Mouse (Mus musculus): Measurements from ENCODE around the gene Tigit. TPM values are rescaled to one million over a fixed set of nuclear protein-coding genes. Genes with fewer than 3 reads are reported as not detected.

Gene Tigit
- polyA plus RNA-seq, 1 experiment from 2014 or later: not detected

GRCm38 (mm10) chr16:43672697-43673096 is 8.8 kb upstream of the Tigit start:
- Histone ChIP-seq H3K4me3 (ENCODE audit: low read length) (no peak overlapping the region), H3K4me1 (ENCODE audit: insufficient read depth, low read length) (no peaks in the 10 kb centered on the region), H3K4me2 (replicated peaks; ENCODE audit: low read depth, low read length) (no peak overlapping the region), H3K9ac (replicated peaks; ENCODE audit: low read length) (no peak overlapping the region), H3K36me3 (ENCODE audit: insufficient read depth, low read length) (no peaks in the 10 kb centered on the region), H3K27ac (ENCODE audit: low read length) (no peak overlapping the region), H3K27me3 (ENCODE audit: insufficient read depth, low read length) (no peaks in the 10 kb centered on the region), H3K9me3 (ENCODE audit: low read length) (no peaks in the 10 kb centered on the region)
- no peak for ATAC-seq (ENCODE audit: low FRiP score, low TSS enrichment)

DNA sequence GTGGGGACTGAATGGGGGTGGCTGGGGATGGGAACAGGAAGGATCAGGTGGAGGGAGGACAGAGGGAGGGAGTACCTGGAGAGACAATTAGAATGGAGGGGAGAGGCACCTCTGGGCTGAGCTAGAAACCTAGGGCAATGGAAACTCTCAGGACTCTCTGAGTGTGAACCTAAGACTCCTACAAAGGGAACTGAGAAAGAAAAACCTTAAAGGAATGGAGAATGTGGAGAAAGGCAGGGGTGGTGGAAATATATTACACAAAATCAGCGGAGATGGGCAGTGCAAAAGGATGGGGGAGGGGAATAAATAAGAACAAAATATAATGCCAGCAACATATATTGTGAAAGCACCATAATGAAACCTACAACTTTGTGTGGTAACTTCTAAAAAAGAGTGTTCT is 8.0 kb upstream of the Tigit start:
- Histone ChIP-seq H3K4me2 (replicated peaks; ENCODE audit: low read depth, low read length) (no peak overlapping the region), H3K27me3 (ENCODE audit: insufficient read depth, low read length) (no peaks in the 10 kb centered on the region), H3K4me3 (ENCODE audit: low read length) (no peak overlapping the region), H3K27ac (ENCODE audit: low read length) (no peak overlapping the region), H3K9ac (replicated peaks; ENCODE audit: low read length) (no peak overlapping the region), H3K4me1 (ENCODE audit: insufficient read depth, low read length) (no peaks in the 10 kb centered on the region), H3K36me3 (ENCODE audit: insufficient read depth, low read length) (no peaks in the 10 kb centered on the region), H3K9me3 (ENCODE audit: low read length) (no peaks in the 10 kb centered on the region)
- WGBS: 100% methylated on average over 1 of the region's 1 CpGs
- no peak for ATAC-seq (ENCODE audit: low FRiP score, low TSS enrichment)

DNA sequence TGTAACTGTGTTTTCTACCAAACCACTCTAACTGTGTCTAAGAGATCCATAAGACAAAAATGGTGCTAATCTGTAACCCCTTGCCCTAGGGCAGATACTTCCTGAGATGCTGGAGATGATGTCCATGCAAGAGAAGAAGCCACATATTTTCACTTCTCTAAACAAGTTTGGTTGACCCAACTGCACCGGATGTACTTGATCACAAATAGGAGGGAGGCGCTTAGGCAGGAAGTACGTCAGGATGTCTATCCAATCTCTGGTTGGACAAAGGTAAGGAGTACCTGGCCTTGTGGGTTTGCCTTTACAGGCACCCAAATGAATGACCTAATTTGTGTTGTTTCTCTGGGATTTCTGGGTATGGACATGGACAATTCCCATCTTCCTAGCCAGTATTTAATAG is 4.3 kb upstream of the Tigit start:
- Histone ChIP-seq H3K4me1 (ENCODE audit: insufficient read depth, low read length) (no peaks in the 10 kb centered on the region), H3K27ac (ENCODE audit: low read length) (no peak overlapping the region), H3K4me3 (ENCODE audit: low read length) (no peak overlapping the region), H3K4me2 (replicated peaks; ENCODE audit: low read depth, low read length) (no peak overlapping the region), H3K27me3 (ENCODE audit: insufficient read depth, low read length) (no peaks in the 10 kb centered on the region), H3K9ac (replicated peaks; ENCODE audit: low read length) (no peak overlapping the region), H3K36me3 (ENCODE audit: insufficient read depth, low read length) (no peaks in the 10 kb centered on the region), H3K9me3 (ENCODE audit: low read length) (no peaks in the 10 kb centered on the region)
- no peak for ATAC-seq (ENCODE audit: low FRiP score, low TSS enrichment)
- 93% methylated on average over 3 of the region's 3 CpGs for WGBS

DNA sequence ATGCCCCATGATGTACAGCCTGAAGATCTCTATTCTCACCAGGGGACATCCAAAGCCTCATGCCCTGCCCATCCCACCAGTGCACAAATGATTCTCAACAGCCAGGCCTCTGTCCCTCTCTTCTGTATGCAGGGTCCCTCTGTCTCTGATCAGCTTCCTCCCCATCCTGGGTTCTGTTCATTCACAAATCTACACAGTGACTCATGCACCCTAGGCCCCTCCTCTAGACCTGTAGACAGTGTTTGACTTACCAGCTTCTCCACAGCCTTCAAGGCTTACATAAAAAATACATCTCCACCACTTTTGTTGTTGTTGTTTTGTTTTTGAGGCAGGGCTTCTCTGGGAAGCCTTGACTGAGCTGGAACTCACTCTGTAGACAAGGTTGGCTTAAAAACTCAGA is 915 bp upstream of the Tigit start:
- no peaks in the 10 kb centered on the region for H3K27me3 ChIP-seq (ENCODE audit: insufficient read depth, low read length)
- no peaks in the 10 kb centered on the region for H3K9me3 ChIP-seq (ENCODE audit: low read length)
- H3K9ac ChIP-seq (replicated peaks; ENCODE audit: low read length): no peak overlapping the region
- no peak overlapping the region for H3K4me3 ChIP-seq (ENCODE audit: low read length)
- H3K36me3 ChIP-seq (ENCODE audit: insufficient read depth, low read length): no peaks in the 10 kb centered on the region
- no peak overlapping the region for H3K4me2 ChIP-seq (replicated peaks; ENCODE audit: low read depth, low read length)
- ATAC-seq (ENCODE audit: low FRiP score, low TSS enrichment): no peak
- no peaks in the 10 kb centered on the region for H3K4me1 ChIP-seq (ENCODE audit: insufficient read depth, low read length)
- H3K27ac ChIP-seq (ENCODE audit: low read length): no peak overlapping the region

DNA sequence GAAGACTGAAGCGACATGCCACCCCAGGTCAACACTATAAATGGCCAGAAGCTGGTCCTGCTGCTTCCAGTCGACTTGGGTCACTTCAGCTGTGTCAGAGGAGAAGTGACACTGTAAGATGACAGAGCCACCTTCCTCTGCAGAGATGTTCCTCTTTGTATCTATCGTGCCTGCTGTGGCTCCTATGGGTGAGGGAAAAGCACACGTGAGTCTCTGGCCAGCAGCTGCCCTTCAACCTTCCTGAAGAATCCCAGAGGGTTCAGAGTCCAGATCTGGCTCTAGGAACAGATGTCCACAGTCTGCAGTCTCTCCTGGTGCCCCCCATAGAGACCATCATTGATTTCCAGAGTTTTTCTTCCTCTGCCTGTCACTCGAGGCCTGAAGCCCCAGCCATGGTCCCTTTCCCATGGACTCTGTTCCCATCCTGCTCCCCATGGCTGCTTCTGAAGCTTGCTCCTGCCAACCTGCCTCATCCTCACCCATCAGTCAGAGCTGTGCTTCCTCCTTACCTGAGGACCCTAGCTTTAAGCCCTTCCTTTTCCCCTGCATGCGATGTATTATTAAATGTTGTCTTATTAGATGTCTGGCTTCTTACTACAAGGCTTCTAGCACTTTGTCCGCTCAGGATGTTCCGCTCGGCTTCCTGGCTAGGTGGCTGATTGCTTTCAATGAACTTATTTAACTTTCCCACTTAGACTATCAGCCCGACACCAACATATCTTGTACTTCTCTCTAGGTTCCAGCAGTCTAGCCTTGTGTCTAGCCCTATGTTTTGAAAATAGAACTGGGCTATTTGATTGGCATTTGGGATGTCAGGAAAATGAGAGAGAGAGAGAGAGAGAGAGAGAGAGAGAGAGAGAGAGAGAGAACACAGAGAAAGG is 1.6 kb downstream of the Tigit start:
- 89% methylated on average over 10 of the region's 10 CpGs for WGBS
- Histone ChIP-seq H3K27me3 (ENCODE audit: insufficient read depth, low read length) (no peaks in the 10 kb centered on the region), H3K4me1 (ENCODE audit: insufficient read depth, low read length) (no peaks in the 10 kb centered on the region), H3K27ac (ENCODE audit: low read length) (no peak overlapping the region), H3K9ac (replicated peaks; ENCODE audit: low read length) (no peak overlapping the region), H3K4me3 (ENCODE audit: low read length) (no peak overlapping the region), H3K36me3 (ENCODE audit: insufficient read depth, low read length) (no peaks in the 10 kb centered on the region), H3K4me2 (replicated peaks; ENCODE audit: low read depth, low read length) (no peak overlapping the region), H3K9me3 (ENCODE audit: low read length) (no peaks in the 10 kb centered on the region)
- ATAC-seq (ENCODE audit: low FRiP score, low TSS enrichment): no peak

- Histone ChIP-seq H3K36me3 (ENCODE audit: insufficient read depth, low read length) (no peaks in the 10 kb centered on the region), H3K4me3 (ENCODE audit: low read length) (no peak overlapping the region), H3K4me2 (replicated peaks; ENCODE audit: low read depth, low read length) (no peak overlapping the region), H3K9ac (replicated peaks; ENCODE audit: low read length) (no peak overlapping the region), H3K4me1 (ENCODE audit: insufficient read depth, low read length) (no peaks in the 10 kb centered on the region), H3K27me3 (ENCODE audit: insufficient read depth, low read length) (no peaks in the 10 kb centered on the region), H3K9me3 (ENCODE audit: low read length) (no peaks in the 10 kb centered on the region), H3K27ac (ENCODE audit: low read length) (no peak overlapping the region)
- ATAC-seq (ENCODE audit: low FRiP score, low TSS enrichment): no peak
- 95% methylated on average over 5 of the region's 5 CpGs for WGBS
Measured at GRCm38 (mm10) chr16:43661576-43661975, 2.4 kb downstream of the Tigit start.

- 83% methylated on average over 6 of the region's 6 CpGs for WGBS
- H3K9me3 ChIP-seq (ENCODE audit: low read length): no peaks in the 10 kb centered on the region
Measured at GRCm38 (mm10) chr16:43655183-43655787, 8.7 kb downstream of the Tigit start.

GRCm38 (mm10) chr16:43654269-43654668 is 9.7 kb downstream of the Tigit start:
- no peaks in the 10 kb centered on the region for H3K4me1 ChIP-seq (ENCODE audit: insufficient read depth, low read length)
- no peaks in the 10 kb centered on the region for H3K9me3 ChIP-seq (ENCODE audit: low read length)
- no peak overlapping the region for H3K27ac ChIP-seq (ENCODE audit: low read length)
- H3K4me3 ChIP-seq (ENCODE audit: low read length): no peak overlapping the region
- no peak overlapping the region for H3K4me2 ChIP-seq (replicated peaks; ENCODE audit: low read depth, low read length)
- H3K36me3 ChIP-seq (ENCODE audit: insufficient read depth, low read length): no peaks in the 10 kb centered on the region
- no peak overlapping the region for H3K9ac ChIP-seq (replicated peaks; ENCODE audit: low read length)
- no peaks in the 10 kb centered on the region for H3K27me3 ChIP-seq (ENCODE audit: insufficient read depth, low read length)
- WGBS: 89% methylated on average over 3 of the region's 3 CpGs
- no peak for ATAC-seq (ENCODE audit: low FRiP score, low TSS enrichment)

More at GRCm38 (mm10) chr16:43655183-43655787, 8.7 kb downstream of the Tigit start:
- no peaks in the 10 kb centered on the region for H3K27me3 ChIP-seq (ENCODE audit: insufficient read depth, low read length)
- H3K36me3 ChIP-seq (ENCODE audit: insufficient read depth, low read length): no peaks in the 10 kb centered on the region
- no peak overlapping the region for H3K4me3 ChIP-seq (ENCODE audit: low read length)
- H3K9ac ChIP-seq (replicated peaks; ENCODE audit: low read length): no peak overlapping the region
- no peak overlapping the region for H3K27ac ChIP-seq (ENCODE audit: low read length)
- H3K4me1 ChIP-seq (ENCODE audit: insufficient read depth, low read length): no peaks in the 10 kb centered on the region
- no peak for ATAC-seq (ENCODE audit: low FRiP score, low TSS enrichment)
- H3K4me2 ChIP-seq (replicated peaks; ENCODE audit: low read depth, low read length): no peak overlapping the region

DNA sequence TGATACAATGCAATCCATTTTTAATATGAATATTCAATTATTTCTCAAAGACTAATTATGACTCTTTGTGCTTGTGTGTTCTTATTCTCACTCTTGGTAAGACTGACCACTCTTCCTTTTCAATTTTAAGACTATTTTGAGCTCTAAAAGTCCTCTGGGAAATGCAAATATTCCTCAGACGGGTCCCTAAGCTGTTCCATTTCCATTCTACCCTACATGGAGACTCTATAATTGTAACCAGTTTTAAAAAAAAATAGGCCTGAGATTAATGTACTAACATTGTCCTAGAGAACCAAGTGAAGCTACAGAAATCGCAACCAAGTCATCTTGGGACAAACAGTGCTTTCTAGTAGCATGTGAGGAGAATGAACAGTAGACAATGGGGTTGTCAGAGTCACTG is 10.7 kb downstream of the Tigit start:
- H3K27ac ChIP-seq (ENCODE audit: low read length): no peak overlapping the region
- no peak for ATAC-seq (ENCODE audit: low FRiP score, low TSS enrichment)
- 78% methylated on average over 2 of the region's 2 CpGs for WGBS
- H3K9ac ChIP-seq (replicated peaks; ENCODE audit: low read length): no peak overlapping the region
- no peaks in the 10 kb centered on the region for H3K36me3 ChIP-seq (ENCODE audit: insufficient read depth, low read length)
- no peaks in the 10 kb centered on the region for H3K9me3 ChIP-seq (ENCODE audit: low read length)
- no peak overlapping the region for H3K4me2 ChIP-seq (replicated peaks; ENCODE audit: low read depth, low read length)
- no peaks in the 10 kb centered on the region for H3K27me3 ChIP-seq (ENCODE audit: insufficient read depth, low read length)
- no peak overlapping the region for H3K4me3 ChIP-seq (ENCODE audit: low read length)
- no peaks in the 10 kb centered on the region for H3K4me1 ChIP-seq (ENCODE audit: insufficient read depth, low read length)

DNA sequence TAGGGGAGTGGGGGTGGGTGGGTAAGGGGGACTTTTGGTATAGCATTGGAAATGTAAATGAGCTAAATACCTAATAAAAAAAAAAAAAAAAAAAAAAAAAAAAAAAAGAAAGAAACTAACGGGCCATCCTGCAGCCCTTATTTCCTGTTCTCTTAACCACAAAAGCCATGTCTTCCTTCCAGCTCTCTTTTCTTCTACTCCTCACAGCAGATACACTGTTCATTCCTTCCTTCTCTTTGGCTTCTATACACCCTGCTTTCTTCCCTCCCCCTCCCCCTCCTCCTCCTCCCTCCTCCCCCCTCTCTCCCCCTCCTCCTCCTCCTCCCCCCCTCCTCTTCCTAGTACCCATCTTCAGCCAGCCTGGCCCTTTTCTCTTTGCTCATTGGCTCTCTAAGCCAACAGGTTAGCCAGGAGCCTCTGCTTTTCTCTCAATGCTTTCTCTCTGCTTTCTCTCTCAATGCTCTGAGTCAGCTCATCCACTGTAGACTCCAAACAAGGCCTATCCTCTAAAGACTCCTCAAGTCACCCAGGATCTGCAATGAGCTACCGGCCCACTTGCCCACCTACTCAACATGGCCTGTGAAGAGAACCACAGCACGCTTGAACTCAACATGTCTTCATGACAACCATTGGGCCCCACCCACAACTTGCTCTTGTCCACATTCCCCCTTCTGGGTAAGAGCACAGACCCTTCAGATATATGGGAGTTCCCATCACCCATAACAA is 13.4 kb downstream of the Tigit start:
- Histone ChIP-seq H3K27ac (ENCODE audit: low read length) (no peak overlapping the region), H3K9ac (replicated peaks; ENCODE audit: low read length) (no peak overlapping the region), H3K4me2 (replicated peaks; ENCODE audit: low read depth, low read length) (no peak overlapping the region), H3K36me3 (ENCODE audit: insufficient read depth, low read length) (no peaks in the 10 kb centered on the region), H3K9me3 (ENCODE audit: low read length) (no peaks in the 10 kb centered on the region), H3K27me3 (ENCODE audit: insufficient read depth, low read length) (no peaks in the 10 kb centered on the region), H3K4me3 (ENCODE audit: low read length) (no peak overlapping the region), H3K4me1 (ENCODE audit: insufficient read depth, low read length) (no peaks in the 10 kb centered on the region)
- no peak for ATAC-seq (ENCODE audit: low FRiP score, low TSS enrichment)
- 87% methylated on average over 3 of the region's 3 CpGs for WGBS

All from kidney, embryonic 16.5 days (tissue).